Mouse (Mus musculus) CD4-positive helper T cell, adult 2 months (primary cell): ENCODE data around the gene Atp2b2.

Source experiments
- DNase-seq: peaks from one replicate; pipeline ENCODE4 v3.0.0-alpha.2; 2012; ENCODE audit warnings: low read depth, missing footprints, low spot score

Gene Atp2b2

GRCm38 (mm10) chr6:114012834-114013233 lies 29.6 kb downstream of the Atp2b2 start:
- DNase-seq = no peak

GRCm38 (mm10) chr6:114011976-114012375 lies 30.4 kb downstream of the Atp2b2 start:
- DNase-seq = no peak

DNA sequence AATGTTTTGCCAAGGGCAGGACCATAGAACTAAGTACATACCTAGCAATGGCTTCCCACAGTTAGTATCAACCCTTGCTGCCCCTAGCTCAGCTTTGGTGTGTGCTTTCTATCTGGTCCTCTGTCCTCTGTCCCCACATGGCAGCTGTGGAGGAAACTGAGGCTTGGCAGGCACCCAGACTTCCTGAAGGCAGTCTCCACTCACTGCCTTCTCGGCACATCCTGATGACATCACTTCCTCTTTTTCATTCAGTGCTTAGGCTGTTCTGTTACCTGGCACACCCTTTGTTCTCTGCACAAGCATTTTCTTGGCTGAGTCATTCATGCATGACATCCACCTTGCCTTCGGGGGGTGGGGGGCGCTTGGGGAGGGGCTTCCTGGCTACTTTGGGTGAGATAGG lies 38.6 kb downstream of the Atp2b2 start:
- no peak for DNase-seq

DNA sequence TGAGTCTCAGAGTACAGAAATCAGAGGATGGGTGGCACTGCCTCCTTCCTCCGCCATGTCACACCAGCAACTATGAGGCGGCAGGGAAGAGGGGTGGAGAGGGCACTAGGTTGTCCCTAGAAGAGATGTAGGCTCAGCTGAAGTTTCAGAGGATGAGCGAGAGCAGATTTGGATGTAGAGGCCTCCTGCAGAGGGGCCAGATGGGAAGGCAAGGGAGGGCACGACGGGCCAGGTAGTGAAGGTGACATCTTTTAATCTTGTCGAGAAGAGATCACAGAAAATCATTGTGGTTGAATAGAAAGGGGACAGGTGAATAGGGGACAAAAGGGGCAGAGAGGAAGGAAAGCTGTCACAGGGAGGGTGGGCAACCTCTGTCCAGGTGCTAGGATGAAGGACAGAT lies 41.5 kb downstream of the Atp2b2 start:
- no peak for DNase-seq

DNA sequence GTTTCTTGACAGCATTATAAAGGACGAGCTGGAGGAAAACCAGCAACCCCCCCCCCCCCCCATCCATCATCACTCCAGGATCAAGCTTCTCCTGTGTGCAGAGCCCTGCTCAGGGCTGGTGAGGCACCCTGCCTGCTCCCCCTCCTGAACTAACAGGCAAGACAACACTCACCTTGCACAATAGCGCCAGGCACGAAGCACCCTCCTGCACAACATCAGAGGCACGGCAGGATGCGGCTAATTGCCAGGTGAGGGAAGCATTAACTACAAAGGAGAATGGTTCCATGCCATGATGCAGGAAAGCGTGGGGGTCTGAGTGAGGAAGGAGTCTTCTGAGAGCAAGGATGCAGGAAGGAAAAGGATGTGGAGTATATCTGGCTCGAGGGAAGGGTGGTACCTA lies 42.1 kb downstream of the Atp2b2 start:
- DNase-seq = no peak

GRCm38 (mm10) chr6:113998413-113998812 lies 44.0 kb downstream of the Atp2b2 start:
- no peak for DNase-seq

DNA sequence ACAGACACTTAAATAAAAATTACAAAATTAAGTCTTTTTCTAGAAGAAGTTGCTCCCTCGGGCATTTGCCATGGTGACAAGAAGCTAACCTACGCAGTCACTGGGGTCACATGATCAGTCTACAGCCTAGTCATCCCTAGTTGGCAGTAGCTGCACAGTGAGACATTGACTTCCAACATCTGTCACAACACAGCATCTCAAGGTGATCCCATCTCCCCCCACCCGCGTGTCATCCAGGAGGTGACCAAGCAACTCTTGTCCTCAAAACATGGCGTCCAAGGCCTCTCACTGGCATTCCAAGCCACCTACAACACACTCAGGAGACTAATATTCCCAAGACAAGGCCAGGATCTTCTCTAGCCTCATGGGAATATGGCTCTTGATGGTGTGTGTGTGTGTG lies 48.2 kb downstream of the Atp2b2 start:
- DNase-seq = no peak

GRCm38 (mm10) chr6:113992101-113992500 lies 50.3 kb downstream of the Atp2b2 start:
- DNase-seq = no peak

DNA sequence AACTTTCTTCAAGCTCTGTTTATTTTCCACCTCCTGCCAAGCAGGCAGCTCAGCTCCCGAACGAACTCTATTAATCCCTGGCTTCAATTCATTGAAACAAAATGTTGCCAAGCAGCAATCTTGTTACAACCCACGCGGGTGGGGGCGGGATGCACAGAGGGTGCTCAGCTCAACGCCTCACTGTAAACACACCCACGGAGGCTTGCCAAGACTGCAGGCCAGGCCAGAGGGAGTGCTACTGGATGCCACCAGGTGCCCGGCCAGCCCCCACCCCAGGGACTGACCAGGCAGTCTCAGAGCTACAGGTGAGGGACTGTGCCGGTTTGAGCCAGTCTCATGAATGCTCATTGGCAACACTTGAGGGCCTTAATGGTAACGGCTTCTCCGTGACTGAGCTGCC lies 50.9 kb downstream of the Atp2b2 start:
- no peak for DNase-seq

- DNase-seq = no peak
Measured at GRCm38 (mm10) chr6:113990044-113990443, 52.4 kb downstream of the Atp2b2 start.

GRCm38 (mm10) chr6:113988521-113988920 lies 53.9 kb downstream of the Atp2b2 start:
- DNase-seq = no peak

DNA sequence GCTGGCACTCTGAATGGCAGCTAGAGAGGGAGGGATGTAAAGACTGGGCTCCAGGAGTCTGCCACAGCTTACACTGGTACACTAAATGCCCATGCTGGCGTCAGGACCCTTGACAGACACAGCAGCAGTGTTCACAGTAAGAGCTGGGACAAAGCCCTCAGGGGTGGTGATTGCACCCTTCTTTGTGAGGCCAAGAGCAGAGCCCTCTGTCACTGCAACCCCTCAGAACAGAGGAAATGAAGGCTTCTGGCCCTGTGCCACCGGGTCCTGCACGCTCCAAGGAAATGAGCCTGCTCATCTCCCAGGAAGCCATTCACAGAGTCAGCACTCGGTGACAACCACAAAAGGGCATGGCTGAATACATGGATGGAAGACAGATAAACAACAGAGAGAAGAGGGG lies 55.7 kb downstream of the Atp2b2 start:
- DNase-seq = no peak

DNA sequence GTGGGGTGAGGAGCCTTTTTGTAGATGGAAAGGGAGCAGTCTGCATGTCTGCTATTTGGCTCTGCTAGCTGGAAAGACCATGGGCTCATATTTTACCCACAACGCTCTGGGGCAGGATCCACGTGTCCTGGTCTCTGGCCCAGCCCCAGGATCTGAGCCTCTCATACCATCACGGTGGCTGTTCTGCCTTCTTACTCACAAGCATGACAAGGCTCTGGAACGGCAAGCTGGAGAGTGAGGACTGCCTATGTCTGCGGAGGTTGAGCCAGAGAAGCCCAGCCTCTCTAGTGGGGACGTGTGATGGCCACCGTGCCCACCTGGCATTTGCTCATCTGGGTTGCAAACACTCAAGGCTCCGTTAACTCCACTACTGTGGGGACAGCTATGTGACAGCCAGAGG lies 63.7 kb downstream of the Atp2b2 start:
- DNase-seq = no peak

DNA sequence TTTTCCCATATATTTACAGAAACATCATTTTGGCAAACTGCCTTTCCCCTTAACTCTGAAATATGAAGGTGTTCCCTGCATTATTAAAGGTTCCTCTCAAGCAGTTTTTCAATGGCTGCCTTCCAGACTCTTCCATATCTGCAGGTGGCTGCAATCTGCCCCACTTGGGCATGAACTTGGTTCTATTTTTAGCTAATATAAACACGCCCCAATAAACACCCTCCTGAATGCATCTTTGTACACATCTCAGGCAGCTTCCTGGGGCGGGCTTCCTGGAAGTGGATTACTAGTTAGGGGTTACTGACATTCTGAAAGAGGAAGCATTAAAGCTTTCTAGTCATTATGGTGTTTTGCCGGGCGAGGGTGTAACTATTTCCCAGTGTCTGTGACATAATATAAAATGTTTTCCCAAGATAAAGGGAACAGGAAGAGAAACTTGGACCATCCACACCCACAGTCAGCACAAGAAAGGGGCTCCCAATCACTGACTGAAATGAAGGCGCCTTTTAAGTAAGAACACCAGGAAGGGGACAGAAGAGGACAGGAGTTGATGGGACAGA lies 64.2 kb downstream of the Atp2b2 start:
- no peak for DNase-seq

DNA sequence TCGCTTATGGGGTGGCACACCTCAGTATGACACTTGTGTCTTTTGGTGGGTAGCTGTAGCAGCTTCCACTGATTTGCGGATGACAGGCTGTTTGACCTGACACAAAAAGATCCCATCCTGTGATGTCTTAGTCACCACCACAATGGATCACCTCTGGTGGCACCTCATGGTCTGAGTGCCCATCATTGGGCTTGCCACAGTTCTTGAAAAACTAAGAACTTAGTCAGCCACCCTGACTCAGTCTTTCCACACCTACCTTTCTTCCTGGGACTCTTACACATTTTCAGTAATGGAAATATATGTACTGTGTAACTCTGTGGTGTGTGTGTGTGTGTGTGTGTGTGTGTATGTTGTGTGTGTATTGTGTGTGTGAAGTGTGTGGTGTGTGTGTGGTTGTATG lies 71.5 kb downstream of the Atp2b2 start:
- no peak for DNase-seq

DNA sequence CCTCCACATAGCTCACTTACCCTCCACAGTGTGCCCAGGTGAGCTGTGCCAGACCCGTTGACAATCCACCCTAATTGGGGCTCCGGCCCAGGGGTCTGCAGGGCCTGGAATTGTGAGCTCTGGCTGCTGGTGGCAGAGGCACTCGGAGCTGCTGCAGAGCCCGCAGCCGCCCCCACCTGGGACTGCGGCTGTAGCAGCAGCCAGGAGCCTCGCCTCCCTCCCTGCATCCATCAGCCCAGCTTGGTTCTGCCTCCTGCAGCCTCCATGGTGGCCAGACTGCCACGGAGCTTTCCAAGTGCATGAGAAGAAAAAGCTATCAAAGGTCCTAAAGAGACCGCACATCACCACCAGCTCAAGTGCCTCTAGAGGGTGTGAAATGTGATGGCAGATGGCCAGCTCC lies 71.9 kb downstream of the Atp2b2 start:
- DNase-seq = no peak

- no peak for DNase-seq
Measured at GRCm38 (mm10) chr6:113969751-113970150, 72.7 kb downstream of the Atp2b2 start.

- no peak for DNase-seq
Measured at GRCm38 (mm10) chr6:113962811-113963210, 79.6 kb downstream of the Atp2b2 start.

- no peak for DNase-seq
Measured at GRCm38 (mm10) chr6:113961658-113962057, 80.8 kb downstream of the Atp2b2 start.

GRCm38 (mm10) chr6:113959336-113959735 lies 83.1 kb downstream of the Atp2b2 start:
- DNase-seq = no peak

GRCm38 (mm10) chr6:113958714-113959113 lies 83.7 kb downstream of the Atp2b2 start:
- DNase-seq = no peak

GRCm38 (mm10) chr6:113958003-113958402 lies 84.4 kb downstream of the Atp2b2 start:
- DNase-seq = no peak

DNA sequence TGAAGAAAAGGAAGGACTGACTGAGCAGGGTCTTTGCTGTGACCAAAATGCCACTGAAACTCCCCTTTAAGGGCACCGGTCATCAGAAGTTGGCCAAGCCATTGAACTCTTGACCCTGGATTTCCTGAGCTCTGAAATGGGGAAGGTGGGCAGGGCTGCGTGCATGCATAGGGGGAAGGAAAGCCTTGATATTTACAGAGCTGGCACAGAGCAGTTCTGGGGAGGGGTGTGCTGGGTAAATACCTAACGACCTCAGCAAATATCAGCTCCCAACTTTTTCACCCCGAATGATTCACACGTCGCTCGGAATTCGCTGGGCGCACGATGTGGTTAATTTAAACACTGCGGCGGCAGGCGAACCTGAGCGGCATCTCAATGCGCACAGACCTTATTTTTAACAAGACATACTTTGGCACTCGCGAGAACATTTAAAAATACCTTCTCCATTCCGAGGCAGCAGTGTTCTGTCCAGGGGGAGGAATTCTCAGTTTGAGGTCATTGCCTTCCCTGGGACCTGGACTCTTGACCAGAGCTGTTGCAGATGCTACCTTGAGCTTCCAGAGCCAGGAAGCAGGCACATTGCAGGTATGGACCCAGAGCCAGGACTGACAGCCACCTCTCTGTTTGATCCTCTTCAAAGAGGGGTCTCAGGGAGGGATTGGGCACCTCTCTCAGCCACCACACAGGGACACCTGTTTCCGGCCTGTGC lies 85.0 kb downstream of the Atp2b2 start:
- DNase-seq = no peak

DNA sequence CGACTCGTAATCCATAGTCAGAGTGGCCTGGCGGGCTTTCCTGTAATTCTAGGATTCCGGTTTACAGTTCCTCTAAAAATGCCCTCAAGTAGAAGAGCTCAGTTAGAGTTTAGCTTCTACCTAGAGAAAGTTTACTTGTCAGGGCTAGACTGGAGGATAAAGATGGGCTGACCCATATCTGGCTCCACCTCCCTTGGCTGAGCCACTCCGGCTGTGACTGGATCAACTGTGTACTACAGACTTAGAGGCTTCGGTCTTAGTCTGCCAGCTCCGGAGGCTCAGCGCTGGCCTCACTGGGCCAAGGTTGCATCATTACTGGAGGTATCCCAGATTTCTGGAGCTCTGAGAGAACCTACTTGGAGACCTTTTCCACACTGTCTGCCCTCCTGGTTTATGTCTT lies 94.9 kb downstream of the Atp2b2 start:
- no peak for DNase-seq
